Mouse (Mus musculus) ovary, postnatal 36 days (tissue): ENCODE measurements around the gene Fam189a2.

Experiments used
- DNase-seq: peaks from one replicate; pipeline ENCODE4 v3.0.0; 2022; ENCODE audit warnings: low spot score, mixed read lengths

Fam189a2 gene

GRCm38 (mm10) chr19:24030871-24031556 is at the start of gene Fam189a2:
Gene Fam189a2 (minus strand): TSS chr19:24031019.
- peak; percentile 64 for DNase-seq

DNA sequence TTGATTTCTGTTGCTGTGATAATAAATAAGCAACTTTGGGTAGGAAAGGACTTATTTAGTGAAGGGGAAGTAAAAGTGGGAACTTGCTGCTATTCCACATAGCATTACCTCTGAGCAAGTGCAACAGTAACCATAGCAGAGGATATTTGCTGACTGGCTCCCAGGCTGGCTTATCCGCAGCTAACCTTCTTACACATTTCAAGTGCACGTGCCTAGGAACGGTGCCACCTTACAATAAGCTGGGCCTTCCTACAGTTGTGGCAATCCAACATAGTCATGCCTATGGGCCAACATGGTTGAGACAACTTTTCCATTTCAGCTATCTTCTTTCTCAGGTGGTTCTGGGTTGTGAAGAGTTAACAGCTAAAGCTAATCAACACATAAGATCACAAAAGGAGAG is 46.8 kb upstream of the Fam189a2 start:
- DNase-seq, result no peak

- no peak for DNase-seq
Observed at GRCm38 (mm10) chr19:24076536-24076935, 45.7 kb upstream of the Fam189a2 start.

DNA sequence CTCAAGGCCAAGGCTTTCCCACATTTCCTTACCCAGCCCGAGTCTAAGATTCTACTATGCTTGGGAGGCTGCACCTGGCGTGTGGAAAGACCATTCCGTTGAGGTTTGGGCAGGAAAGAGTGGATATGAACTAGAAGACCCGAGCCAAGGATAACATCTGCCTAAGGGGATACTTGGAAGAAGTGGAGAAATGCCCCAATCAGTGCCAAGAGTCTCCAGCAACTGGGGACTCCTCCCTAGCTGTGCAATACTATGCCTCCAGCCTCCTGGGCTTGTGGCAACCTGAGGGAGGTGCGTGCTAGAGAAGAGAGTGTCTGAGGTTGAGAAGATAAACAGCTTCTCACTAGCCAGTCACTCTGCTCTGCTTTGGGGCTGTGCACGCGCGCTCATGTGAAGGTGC is 45.1 kb upstream of the Fam189a2 start:
- no peak for DNase-seq

GRCm38 (mm10) chr19:24073155-24073554 is 42.3 kb upstream of the Fam189a2 start:
- no peak for DNase-seq

GRCm38 (mm10) chr19:24064348-24064895 is 33.6 kb upstream of the Fam189a2 start:
- DNase-seq, result no peak

DNA sequence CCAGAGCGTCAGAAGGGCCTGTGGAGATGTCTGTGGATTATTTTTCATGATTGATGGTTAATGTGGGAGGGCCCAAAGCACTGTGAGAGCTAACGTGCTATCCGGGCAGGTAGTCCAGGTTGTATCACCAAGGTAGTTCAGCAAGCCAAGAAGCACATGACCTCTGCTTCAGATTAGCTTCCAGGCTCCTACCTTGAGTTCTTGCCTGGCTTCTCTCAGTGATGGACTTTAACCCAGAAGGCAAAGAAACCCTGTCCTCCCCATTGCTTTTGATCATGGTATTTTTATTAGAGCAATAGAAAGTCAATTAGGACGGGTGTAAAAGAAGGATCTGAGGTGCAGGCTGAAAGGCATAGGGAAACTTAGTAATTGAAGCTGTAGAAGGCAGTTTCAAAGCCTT is 32.8 kb upstream of the Fam189a2 start:
- DNase-seq, result no peak

GRCm38 (mm10) chr19:24058851-24059250 is 28.0 kb upstream of the Fam189a2 start:
- DNase-seq, result no peak

DNA sequence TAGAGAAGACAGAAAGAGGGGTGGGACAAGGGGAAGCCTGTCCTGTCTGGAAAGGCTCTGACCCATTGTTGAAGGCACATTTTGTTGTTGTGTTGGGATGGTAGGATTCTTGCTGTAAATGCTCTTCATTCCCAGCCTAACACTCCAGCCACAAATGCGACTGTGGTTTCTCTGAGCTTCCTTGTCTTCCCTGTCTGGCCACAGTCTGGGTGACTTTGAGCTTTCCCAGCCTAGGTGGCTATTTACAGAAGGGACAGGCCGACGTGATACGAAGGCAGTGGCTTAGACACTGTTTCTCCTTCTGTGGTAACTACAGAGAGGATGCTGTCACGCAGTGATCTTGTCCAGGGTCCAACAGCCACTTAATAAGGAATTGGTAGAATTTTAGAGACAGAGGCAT is 27.2 kb upstream of the Fam189a2 start:
- DNase-seq, result no peak

DNA sequence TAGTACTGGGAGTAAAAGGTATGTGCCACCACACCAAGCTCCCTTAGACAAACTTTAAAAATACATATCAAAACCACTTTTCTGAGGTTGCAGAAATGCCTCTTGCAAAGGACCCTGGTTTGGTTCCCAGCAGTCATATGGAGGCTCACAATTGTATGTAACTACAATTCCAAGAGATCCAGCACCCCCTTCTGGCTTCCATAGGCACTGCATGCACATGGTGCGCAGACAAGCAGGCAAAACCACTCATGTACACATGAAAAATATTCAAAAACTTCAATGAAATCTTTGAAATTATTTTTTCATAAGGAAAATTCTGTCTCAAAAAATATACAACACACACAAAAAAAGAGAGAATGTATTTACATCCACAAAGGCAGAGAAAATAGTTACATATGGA is 26.1 kb upstream of the Fam189a2 start:
- DNase-seq, result no peak

DNA sequence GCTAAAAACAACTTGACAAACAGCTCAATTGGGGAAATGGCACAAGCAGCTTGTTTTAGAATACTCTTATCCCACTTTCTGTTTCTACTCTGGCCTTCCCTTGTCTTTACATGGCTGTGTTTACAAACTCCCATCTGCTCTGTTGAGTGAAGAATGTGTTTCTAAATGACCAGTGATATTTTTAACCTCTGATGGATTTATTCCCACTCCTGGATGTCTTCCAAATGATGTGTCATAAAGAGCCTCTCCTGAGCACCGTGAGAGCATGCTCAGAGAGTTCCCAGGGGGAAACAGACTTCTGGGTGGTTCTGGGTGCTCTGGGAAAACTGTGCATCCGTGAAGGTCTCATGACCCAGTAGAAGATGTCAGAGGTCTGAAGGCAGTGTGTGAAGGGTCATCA is 24.1 kb upstream of the Fam189a2 start:
- DNase-seq, result no peak

DNA sequence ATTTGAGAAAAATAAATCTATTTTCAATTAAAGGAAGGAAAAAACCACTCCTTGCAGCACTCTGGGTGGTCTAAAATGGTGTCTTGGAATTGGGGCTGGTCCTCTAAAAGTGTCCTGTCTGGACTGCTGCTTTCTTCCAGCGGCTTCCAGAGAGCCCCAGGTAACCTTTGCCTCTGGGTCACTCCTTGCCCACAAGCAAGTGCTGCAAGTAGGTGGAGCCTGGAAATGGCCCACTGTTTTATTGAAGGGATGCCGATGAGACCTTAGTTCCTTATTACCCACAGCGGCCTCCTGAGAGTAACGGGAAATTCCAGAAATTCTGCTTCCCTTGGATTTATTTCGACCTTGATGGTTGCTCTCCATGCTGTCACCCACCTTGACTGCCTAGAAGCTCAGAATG is 23.4 kb upstream of the Fam189a2 start:
- DNase-seq, result no peak

DNA sequence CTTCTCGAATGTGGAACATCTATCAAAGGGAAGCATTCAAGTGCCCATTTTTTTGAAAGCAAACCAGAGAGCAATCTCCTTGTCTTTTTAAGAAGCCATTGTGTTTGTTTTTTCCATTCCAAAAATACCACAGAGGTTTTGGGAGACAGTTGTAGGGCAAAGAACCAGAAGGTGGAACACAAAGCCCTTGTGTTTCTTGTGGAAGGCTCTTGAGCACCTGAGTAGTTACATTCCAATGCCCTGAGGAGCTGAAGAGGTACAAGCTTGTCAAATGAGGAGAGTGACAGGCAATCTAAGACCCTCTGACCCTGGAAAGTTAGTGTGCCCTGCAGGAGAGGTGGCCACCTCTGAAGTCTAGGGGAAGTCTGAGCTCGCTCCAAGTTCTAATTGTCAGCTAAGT is 19.7 kb upstream of the Fam189a2 start:
- no peak for DNase-seq

GRCm38 (mm10) chr19:24049329-24049728 is 18.5 kb upstream of the Fam189a2 start:
- no peak for DNase-seq

GRCm38 (mm10) chr19:24046395-24046993 is 15.7 kb upstream of the Fam189a2 start:
- no peak for DNase-seq

DNA sequence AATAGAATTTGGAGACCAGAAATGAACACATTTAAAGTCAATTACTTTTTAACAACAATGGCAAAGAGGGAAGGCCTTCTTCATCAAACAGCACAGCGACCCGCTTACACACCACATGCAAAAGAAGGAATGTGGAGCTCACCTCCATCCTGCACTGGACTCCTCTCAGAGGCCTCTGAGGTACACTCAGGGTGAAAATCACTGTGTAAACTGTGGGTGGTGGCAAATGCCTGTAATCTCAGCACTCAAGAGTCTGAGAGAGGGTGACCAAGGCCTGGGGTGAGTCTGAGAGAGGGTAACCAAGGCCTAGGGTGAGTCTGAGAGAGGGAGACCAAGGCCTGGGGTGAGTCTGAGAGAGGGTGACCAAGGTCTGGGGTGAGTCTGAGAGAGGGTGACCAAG is 11.6 kb upstream of the Fam189a2 start:
- DNase-seq, result no peak

DNA sequence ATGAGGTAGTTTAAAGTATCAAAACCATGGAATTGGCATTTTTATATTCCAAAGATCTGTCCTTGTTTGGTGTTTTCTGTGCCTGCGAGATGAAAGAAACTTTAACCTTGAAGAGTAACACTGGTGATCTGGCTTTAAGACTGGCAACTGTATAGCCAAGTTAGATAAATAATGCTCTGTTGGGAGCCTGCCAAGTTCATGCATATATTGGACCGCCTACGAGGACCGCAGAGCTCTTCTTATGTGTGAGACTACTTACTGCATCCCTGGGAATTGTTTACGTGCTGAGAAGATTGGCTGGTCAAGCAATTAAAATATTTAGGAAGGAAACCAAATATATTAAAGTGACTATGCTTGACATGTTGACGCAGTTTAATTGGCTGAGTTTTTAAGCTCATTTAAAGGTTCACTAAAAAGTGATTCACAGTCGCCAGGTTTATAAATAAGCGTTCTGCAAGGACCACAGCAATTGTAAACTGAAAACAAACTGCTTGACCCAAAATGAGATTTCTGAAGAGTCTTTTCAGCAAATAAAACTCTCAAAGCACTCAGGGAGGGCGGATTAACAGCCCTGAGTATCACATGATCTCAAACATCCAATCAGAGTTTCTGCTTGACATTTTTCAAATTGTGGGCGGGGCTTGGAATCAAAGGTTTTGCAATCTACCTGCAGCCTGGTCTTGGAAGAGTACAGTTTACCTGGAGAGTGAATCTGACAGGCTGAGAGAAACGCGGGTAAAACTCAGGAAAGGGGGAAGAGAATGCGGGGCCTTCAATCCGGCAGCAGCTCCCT is 8.4 kb upstream of the Fam189a2 start:
- DNase-seq, result no peak

DNA sequence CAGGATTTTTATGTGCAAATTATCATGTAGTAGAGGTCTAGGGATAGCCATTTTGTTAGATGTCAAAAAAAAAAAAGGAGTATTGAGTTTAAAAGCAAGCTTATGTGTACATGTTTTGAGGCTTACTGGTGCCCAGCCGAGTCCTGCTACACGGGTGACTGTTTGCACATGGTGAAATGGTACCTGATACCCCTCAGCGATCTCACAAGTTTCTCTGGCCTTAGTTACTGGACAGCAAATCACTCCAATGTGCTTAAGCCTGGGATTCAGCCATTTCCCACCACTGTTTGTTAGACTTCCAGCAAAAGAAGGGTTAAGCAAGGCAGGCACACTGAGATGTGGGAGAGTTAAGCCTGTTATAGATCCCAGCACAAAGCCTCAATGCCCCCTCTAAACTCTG is 3.5 kb upstream of the Fam189a2 start:
- DNase-seq, result no peak

DNA sequence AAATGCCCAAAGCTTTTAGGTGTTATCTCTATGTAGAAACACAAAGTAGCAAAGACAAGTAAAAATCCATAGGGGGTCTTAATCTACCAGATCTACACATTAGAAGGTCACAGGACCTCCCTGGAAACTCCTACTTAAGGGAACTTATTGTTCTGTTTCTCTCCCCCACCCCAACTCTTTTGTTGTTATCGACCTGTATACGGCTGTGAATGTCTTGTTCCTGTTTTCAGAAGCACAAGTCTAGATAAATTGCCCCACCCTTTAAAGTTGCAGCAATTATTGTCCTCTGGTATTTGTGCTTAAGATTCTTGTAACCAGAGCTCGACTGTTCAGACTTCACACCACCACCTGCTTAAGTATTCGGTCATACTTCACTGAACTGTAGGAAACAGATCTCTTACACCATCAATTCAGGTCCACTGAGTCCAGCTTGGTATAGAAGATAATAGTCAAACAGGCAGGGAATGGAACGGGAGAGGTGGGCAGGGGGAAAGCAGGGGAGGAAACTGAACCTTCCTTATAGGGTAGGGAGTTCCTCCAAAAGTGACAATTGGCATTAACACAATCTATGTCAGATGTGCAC is 1.9 kb upstream of the Fam189a2 start:
- no peak for DNase-seq

DNA sequence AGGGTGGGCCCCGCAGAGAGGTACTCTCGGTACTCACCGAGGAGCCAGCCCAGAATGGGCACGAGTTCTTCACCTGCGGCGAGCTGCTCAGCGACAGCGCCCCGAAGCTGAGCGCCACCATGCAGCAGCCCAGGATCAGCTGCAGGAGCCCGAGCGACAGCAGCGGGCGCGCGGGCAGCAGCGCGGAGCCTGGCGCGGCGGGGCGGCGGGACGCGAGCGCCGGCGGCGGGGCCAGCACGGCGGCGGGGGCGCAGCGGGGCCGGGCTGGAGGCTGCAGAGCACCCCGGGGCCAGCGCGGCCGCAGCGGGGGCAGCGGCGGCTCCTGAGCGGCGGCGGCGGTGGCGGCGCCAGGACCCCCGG is 328 bp downstream of the Fam189a2 start:
- DNase-seq, result no peak

DNA sequence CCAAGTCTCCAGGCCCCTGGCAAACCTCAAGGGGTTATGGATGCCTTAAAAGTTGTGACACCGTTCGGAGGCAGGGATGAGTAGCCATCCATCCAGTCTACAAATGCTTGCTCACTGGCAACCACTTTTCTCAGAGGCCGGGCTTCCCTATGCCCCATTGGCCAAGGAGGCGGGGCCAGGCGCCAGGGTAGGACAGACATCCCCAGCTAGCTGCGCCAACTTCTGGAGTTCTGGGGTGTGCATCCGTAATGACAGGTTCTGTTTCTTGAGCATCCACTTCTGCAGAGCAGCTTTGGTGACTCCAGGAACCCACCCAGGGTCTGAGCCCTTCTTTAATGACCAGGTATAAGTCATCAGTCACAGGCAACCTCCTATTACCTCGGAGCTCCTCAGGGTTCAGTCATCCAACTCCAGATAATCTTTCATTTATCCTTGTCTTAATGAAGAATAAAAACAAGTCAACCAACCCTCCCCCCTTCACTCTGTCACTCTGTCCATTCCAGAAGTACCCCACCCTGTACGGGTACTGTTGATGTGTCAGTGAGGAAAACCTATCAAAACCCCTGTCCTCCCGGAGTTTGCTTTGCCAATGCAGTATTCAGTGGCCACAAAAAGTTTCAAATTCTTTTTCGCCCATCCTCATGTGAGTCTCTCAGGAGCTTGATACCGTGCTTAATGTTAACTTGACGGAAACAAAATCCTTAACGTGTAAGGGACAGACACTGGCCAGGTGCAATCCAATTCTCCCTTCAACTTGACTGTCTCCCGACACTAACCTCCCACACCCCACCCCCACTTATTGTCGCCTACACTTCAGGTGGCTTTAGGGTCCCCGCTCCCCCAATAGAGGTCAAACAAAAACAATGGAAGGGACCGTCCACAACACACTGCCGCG is 956 bp downstream of the Fam189a2 start:
- DNase-seq, result peak; percentile 56

GRCm38 (mm10) chr19:24025876-24026275 is 4.9 kb downstream of the Fam189a2 start:
- no peak for DNase-seq
